Mouse (Mus musculus) limb, embryonic 14.5 days (tissue): ENCODE data around the gene Arhgap24. TPM values are rescaled to one million over a fixed set of nuclear protein-coding genes. Genes with fewer than 3 reads are reported as not detected.

Experiments used
- ATAC-seq: fragments of 200-750 bp; cut with Nextera tagmentation; 2 replicates; pipeline ENCODE4 v1.8.0; 2017; ENCODE audit warnings: low read depth, moderate number of reproducible peaks, moderate TSS enrichment; ENCODE audit not compliant: low FRiP score
- DNase-seq: peaks from one replicate; pipeline ENCODE4 v3.0.0-alpha.2; 2015; ENCODE audit warnings: low spot score
- H3K27ac ChIP-seq: fragments of 300-500 bp; sonication (generic); replicated peaks from 2 replicates; pipeline ENCODE4 v1.5.1; 2014; ENCODE audit warnings: low read depth, mild to moderate bottlenecking, low read length, moderate library complexity, mixed read lengths
- H3K27me3 ChIP-seq: fragments of 300-500 bp; sonication (generic); 2 replicates; pipeline ENCODE4 v1.6.1; 2014; ENCODE audit warnings: low read length, mixed read lengths; ENCODE audit not compliant: control insufficient read depth, insufficient read depth
- H3K36me3 ChIP-seq: fragments of 300-500 bp; sonication (generic); 2 replicates; pipeline ENCODE4 v1.6.1; 2014; ENCODE audit warnings: mild to moderate bottlenecking, low read length, moderate library complexity, mixed read lengths; ENCODE audit not compliant: control insufficient read depth, insufficient read depth
- H3K4me1 ChIP-seq: fragments of 300-500 bp; sonication (generic); 2 replicates; pipeline ENCODE4 v1.6.1; 2014; ENCODE audit warnings: antibody characterized with exemption, low read length, mixed read lengths; ENCODE audit not compliant: control insufficient read depth, insufficient read depth
- H3K4me2 ChIP-seq: fragments of 300-500 bp; sonication (generic); replicated peaks from 2 replicates; pipeline ENCODE4 v1.6.1; 2014; ENCODE audit warnings: low read depth, mild to moderate bottlenecking, low read length, moderate library complexity; ENCODE audit not compliant: severe bottlenecking
- H3K4me3 ChIP-seq: fragments of 300-500 bp; sonication (generic); replicated peaks from 2 replicates; pipeline ENCODE4 v1.5.1; 2014; ENCODE audit warnings: low read length
- H3K9ac ChIP-seq: fragments of 300-500 bp; sonication (generic); 2 replicates; pipeline ENCODE4 v1.6.1; 2014; ENCODE audit warnings: mild to moderate bottlenecking, low read depth, low read length, moderate library complexity; ENCODE audit not compliant: severe bottlenecking
- H3K9me3 ChIP-seq: fragments of 300-500 bp; sonication (generic); 2 replicates; pipeline ENCODE4 v1.6.1; 2016; ENCODE audit warnings: low read length; ENCODE audit not compliant: control insufficient read depth
- POLR2A ChIP-seq: fragments of 200-500 bp; IDR thresholded peaks from 2 replicates; pipeline ENCODE4 v1.8.0; 2012; ENCODE audit warnings: inconsistent platforms, mild to moderate bottlenecking, moderate library complexity, borderline replicate concordance; ENCODE audit not compliant: insufficient read depth, insufficient read length; ENCODE audit errors: extremely low read depth
- WGBS: fragments of 180-500 bp; shearing (Covaris S2); extraction: QIAGEN DNeasy Blood & Tissue Kit; methylation state at CpG from one replicate; pipeline ENCODE4 v1.1.7; 2014; 5-methylcytosine and 5-hydroxymethylcytosine counted together
- polyA plus RNA-seq, 2 experiments: library from polyadenylated mRNA; depleted of rRNA in 1 of 2; stranded (reverse) in 1 of 2; unstranded in 1 of 2; fragments of >200 nt; fragmentation: Nextera tagmentation in 1 of 2; extraction: Ambion mirVana in 1 of 2; gene quantifications; 2 replicates each; pipeline versions ENCODE4 v1.2.1 to v1.2.3; 2012 to 2014

The Arhgap24 gene
- polyA plus RNA-seq, 2 experiments = 20.2 to 25.8 TPM

DNA sequence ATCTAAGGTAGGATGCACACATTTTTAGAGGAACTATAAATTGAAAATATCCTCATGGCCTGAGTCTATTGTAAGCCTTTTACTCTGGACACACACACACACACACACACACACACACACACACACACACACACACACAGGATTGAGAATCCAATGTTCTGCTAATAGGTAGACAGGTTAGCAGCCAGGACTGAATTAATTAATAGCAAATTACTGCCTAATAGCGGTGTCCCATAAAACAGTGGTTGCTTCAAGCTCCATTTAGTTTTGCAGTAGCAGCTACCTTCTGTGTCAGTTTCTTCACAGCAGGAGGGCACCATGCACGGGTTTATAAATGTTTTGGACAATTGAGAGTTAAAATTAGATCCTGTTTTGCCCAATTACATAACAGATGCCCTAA is 111.9 kb downstream of the Arhgap24 start:
- ATAC-seq = no peak
- no peak overlapping the region for H3K9ac ChIP-seq
- TF ChIP-seq POLR2A = no peak

DNA sequence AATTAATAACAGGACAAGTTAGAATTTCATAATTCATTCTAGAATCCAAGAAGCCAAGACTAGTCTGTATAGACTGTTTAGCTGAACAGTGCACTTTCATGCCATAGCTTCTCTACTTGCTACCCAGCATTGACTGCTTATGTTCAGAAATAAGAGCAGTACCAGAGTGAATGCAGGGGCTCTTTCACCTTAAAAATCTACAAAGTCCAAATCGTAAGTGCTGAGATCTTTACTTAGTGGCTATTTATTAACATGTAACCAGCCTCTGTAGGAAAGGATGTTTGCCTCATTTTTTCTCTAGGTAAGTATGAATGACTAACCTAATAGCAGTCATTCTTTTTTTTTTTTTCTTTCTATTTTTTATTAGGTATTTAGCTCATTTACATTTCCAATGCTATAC is 117.9 kb downstream of the Arhgap24 start:
- WGBS = 94% methylated on average over 1 of the region's 1 CpGs
- no peak overlapping the region for H3K4me3 ChIP-seq
- H3K4me2 ChIP-seq = no peak overlapping the region
- ATAC-seq (no peak), DNase-seq (no peak)
- H3K27ac ChIP-seq = no peak overlapping the region
- H3K9ac ChIP-seq = no peak overlapping the region
- no peaks in the 10 kb centered on the region for H3K4me1 ChIP-seq
- H3K9me3 ChIP-seq = no peaks in the 10 kb centered on the region
- H3K36me3 ChIP-seq = no peaks in the 10 kb centered on the region
- H3K27me3 ChIP-seq = no peaks in the 10 kb centered on the region
- no peak for TF ChIP-seq POLR2A

More for the DNA sequence above, 111.9 kb downstream of the Arhgap24 start:
- H3K9me3 ChIP-seq = no peaks in the 10 kb centered on the region
- H3K4me3 ChIP-seq = no peak overlapping the region
- DNase-seq = no peak
- no peaks in the 10 kb centered on the region for H3K4me1 ChIP-seq
- H3K36me3 ChIP-seq = no peaks in the 10 kb centered on the region
- H3K27ac ChIP-seq = no peak overlapping the region
- WGBS = 30% methylated on average over 2 of the region's 2 CpGs
- no peak overlapping the region for H3K4me2 ChIP-seq
- H3K27me3 ChIP-seq = no peaks in the 10 kb centered on the region

DNA sequence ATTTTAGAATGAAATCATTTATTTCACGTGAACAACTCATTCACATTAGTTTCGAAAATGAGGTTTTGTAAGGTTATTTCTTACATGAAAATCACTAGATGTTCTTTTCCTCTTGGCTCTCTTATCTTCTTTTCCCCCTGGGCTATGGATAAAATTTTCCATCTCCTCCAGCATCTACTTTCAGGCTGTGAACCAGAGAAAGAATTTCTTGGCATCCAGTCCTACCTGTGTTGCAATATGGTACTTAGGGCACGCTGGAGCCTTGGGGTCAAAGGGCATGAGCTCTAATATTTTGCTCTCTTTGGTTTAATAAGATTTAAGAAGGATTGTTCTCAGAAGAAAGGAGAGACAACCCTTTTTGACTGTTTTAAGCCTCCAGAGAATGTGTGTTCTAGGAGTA is 132.4 kb downstream of the Arhgap24 start:
- Histone ChIP-seq H3K9me3 (no peaks in the 10 kb centered on the region), H3K4me2 (no peak overlapping the region), H3K9ac (no peak overlapping the region), H3K27ac (no peak overlapping the region), H3K27me3 (no peaks in the 10 kb centered on the region), H3K36me3 (no peaks in the 10 kb centered on the region), H3K4me3 (no peak overlapping the region), H3K4me1 (no peaks in the 10 kb centered on the region)
- TF ChIP-seq POLR2A = no peak
- DNase-seq = no peak
- ATAC-seq = no peak
- WGBS = 78% methylated on average over 3 of the region's 3 CpGs

DNA sequence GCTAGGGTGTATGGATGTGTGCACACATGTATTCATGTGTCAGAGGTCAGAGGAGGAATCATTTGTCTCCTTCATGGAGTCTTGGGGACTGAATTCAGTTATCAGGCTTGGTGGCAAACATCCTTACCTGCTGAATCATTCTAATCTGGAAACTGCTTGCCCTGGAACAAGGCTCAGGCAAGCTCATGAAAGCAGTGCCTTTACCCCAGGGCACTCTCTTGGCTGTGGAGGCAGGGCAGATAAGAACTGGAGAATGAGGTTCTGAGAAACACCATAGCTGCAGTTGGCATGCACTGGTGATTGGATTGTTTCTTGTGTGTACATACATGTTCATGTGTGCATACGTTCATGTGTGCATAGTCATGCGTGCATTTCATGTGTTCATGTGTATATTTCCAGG is 132.9 kb downstream of the Arhgap24 start:
- Histone ChIP-seq H3K4me2 (no peak overlapping the region), H3K27me3 (no peaks in the 10 kb centered on the region), H3K4me1 (no peaks in the 10 kb centered on the region), H3K36me3 (no peaks in the 10 kb centered on the region), H3K4me3 (no peak overlapping the region), H3K9ac (no peak overlapping the region), H3K27ac (no peak overlapping the region), H3K9me3 (no peaks in the 10 kb centered on the region)
- 97% methylated on average over 2 of the region's 2 CpGs for WGBS
- TF ChIP-seq POLR2A = no peak
- ATAC-seq = no peak
- DNase-seq = no peak

DNA sequence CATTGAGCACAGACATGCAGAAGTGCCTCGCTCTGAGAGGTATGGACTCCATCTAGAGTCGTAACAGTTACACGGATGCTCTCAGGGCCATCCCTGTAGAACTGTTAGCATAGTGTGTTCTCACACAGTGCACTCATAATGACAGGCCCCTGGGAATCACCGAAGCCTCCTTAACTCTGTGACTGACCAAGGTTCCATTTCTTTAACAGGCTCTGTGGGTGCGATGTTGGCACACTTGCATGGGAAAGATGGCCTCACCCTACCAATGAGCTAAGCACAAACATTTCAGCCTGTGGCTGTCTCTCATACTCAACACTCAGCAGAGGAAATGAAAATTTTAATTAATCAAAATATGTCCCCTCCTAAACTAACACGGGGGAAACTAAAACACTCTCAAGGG is 134.1 kb downstream of the Arhgap24 start:
- no peak overlapping the region for H3K4me3 ChIP-seq
- no peaks in the 10 kb centered on the region for H3K27me3 ChIP-seq
- ATAC-seq (no peak), DNase-seq (no peak)
- no peak overlapping the region for H3K27ac ChIP-seq
- WGBS = 90% methylated on average over 6 of the region's 6 CpGs
- no peak for TF ChIP-seq POLR2A
- H3K4me2 ChIP-seq = no peak overlapping the region
- H3K9ac ChIP-seq = no peak overlapping the region
- H3K4me1 ChIP-seq = no peaks in the 10 kb centered on the region
- H3K36me3 ChIP-seq = no peaks in the 10 kb centered on the region
- no peaks in the 10 kb centered on the region for H3K9me3 ChIP-seq

DNA sequence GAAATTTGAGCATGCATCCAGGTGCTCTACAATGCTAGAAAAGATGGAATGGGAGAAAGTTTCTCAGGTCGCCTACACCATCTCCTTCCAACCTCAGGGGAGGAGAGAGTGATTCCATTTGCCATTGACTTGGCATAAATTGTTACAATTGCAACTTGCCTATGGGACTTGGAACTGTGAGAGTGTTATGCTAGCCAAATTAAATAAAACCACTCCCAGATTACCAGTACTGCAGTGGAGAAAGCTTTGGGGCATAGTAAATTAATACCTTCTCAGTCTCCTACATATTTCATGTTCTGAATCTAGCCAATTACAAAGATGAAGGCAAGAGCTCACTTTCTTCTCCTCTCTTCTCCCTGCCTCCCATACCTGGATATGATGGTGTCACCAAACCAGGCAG is 139.8 kb downstream of the Arhgap24 start:
- Histone ChIP-seq H3K9ac (no peak overlapping the region), H3K9me3 (no peaks in the 10 kb centered on the region), H3K4me3 (no peak overlapping the region), H3K4me2 (no peak overlapping the region), H3K27me3 (no peaks in the 10 kb centered on the region), H3K27ac (no peak overlapping the region), H3K36me3 (no peaks in the 10 kb centered on the region), H3K4me1 (no peaks in the 10 kb centered on the region)
- DNase-seq = no peak
- 89% methylated on average over 1 of the region's 1 CpGs for WGBS
- no peak for ATAC-seq
- TF ChIP-seq POLR2A = no peak
